Mouse (Mus musculus) liver, embryonic 14.5 days (tissue): ENCODE results near the gene Txnip.

Experiments
- CTCF ChIP-seq: IDR thresholded peaks from 2 replicates; pipeline ENCODE4 v1.5.1; 2016; ENCODE audit warnings: antibody characterized with exemption, low read depth, control low read depth
- EP300 ChIP-seq: IDR thresholded peaks from 2 replicates; pipeline ENCODE4 v1.6.1; 2016; ENCODE audit warnings: antibody characterized with exemption, low read depth

GRCm38 (mm10) chr3:96593374-96593773 lies 35.6 kb downstream of the Txnip start:
- TF ChIP-seq CTCF, result no peak
- no peak for TF ChIP-seq EP300
